Mouse (Mus musculus): Measurements from ENCODE around the gene Cavin4.

Cavin4 gene

GRCm38 (mm10) chr4:48663271-48663670 is at the start of gene Cavin4:
TSS of gene Cavin4 (plus strand) at chr4:48663514.
- DNase-seq: no peak

- DNase-seq: no peak
These were observed 47.8 kb upstream of the Cavin4 start for GRCm38 (mm10) chr4:48615483-48615882.

GRCm38 (mm10) chr4:48617201-48617600 is 46.1 kb upstream of the Cavin4 start:
- DNase-seq: no peak

- no peak for DNase-seq
These were observed 43.2 kb upstream of the Cavin4 start for GRCm38 (mm10) chr4:48620121-48620520.

- no peak for DNase-seq
These were observed 41.1 kb upstream of the Cavin4 start for GRCm38 (mm10) chr4:48622246-48622645.

- DNase-seq: no peak
These were observed 40.4 kb upstream of the Cavin4 start for GRCm38 (mm10) chr4:48622946-48623345.

- DNase-seq: no peak
These were observed 38.4 kb upstream of the Cavin4 start for GRCm38 (mm10) chr4:48624961-48625360.

GRCm38 (mm10) chr4:48625836-48626235 is 37.5 kb upstream of the Cavin4 start:
- DNase-seq: no peak

- DNase-seq: no peak
These were observed 33.9 kb upstream of the Cavin4 start for GRCm38 (mm10) chr4:48629445-48629844.

GRCm38 (mm10) chr4:48633529-48633928 is 29.8 kb upstream of the Cavin4 start:
- no peak for DNase-seq

GRCm38 (mm10) chr4:48634058-48634457 is 29.3 kb upstream of the Cavin4 start:
- peak; percentile 21 for DNase-seq

- DNase-seq: no peak
These were observed 26.5 kb upstream of the Cavin4 start for GRCm38 (mm10) chr4:48636831-48637230.

GRCm38 (mm10) chr4:48638132-48638531 is 25.2 kb upstream of the Cavin4 start:
- no peak for DNase-seq

GRCm38 (mm10) chr4:48639503-48639902 is 23.8 kb upstream of the Cavin4 start:
- no peak for DNase-seq

GRCm38 (mm10) chr4:48643801-48644200 is 19.5 kb upstream of the Cavin4 start:
- no peak for DNase-seq

- DNase-seq: no peak
These were observed 17.2 kb upstream of the Cavin4 start for GRCm38 (mm10) chr4:48646143-48646542.

- no peak for DNase-seq
These were observed 12.5 kb upstream of the Cavin4 start for GRCm38 (mm10) chr4:48650617-48651360.

- DNase-seq: no peak
These were observed 9.2 kb upstream of the Cavin4 start for GRCm38 (mm10) chr4:48654118-48654517.

GRCm38 (mm10) chr4:48656530-48656929 is 6.8 kb upstream of the Cavin4 start:
- no peak for DNase-seq

GRCm38 (mm10) chr4:48660144-48660543 is 3.2 kb upstream of the Cavin4 start:
- no peak for DNase-seq

- no peak for DNase-seq
These were observed 2.4 kb upstream of the Cavin4 start for GRCm38 (mm10) chr4:48660619-48661575.

- no peak for DNase-seq
These were observed 707 bp downstream of the Cavin4 start for GRCm38 (mm10) chr4:48664021-48664420.

- no peak for DNase-seq
These were observed 4.0 kb downstream of the Cavin4 start for GRCm38 (mm10) chr4:48667279-48667678.

- no peak for DNase-seq
These were observed 9.6 kb downstream of the Cavin4 start for GRCm38 (mm10) chr4:48672915-48673314.
